Mouse (Mus musculus): ENCODE measurements at regions not wholly inside any gene's neighbourhood (a gene's known extent, or its start where the extent isn't known, plus 50 kb on each side); places are given as distances from the start of the nearest gene placed in this dataset.
"Not testable (repeated sequence)": the region's sequence is repeated elsewhere in the genome, so short reads cannot be mapped to it uniquely, and the experiment has no call there.

DNA sequence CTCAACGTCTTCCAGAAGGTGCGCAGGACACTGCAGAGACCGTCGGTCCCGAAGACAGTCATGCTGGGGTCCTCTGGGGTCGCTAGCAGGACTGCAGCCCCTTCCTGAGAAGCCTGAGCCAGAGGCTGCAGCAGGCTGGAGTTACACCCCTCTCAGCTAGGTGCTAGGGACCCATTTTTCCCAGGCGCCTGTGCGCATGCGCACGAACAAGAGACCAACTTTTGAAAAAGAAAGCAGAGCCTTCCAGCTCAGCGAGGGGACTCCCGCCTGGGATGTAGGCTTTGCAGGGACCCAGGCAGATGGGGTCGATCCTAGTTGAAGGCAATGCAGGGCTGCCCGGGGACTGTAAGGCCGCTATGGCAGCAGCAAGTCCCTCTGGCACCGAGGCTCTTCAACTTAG lies 104.7 kb upstream of the Atg7 start:
- peak; percentile 21 for DNase-seq

DNA sequence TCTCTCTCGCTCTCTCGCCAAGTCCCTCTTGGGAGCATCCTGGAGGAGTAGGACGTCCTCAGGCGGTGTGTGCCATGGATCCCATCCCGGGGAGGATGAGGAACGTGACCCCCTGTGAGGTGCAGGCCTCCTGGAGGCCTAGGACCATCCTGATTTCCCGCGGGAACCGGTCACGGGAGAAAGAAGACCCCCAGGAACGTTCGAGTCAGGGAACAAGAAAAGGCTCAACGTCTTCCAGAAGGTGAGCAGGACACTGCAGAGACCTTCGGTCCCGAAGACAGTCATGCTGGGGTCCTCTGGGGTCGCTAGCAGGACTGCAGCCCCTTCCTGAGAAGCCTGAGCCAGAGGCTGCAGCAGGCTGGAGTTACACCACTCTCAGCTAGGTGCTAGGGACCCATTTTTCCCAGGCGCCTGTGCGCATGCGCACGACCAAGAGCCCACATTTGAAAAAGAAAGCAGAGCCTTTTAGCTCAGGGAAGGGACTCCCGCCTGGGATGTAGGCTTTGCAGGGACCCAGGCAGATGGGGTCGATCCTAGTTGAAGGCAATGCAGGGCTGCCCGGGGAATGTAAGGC lies 92.7 kb upstream of the Atg7 start:
- DNase-seq = peak; percentile 20

DNA sequence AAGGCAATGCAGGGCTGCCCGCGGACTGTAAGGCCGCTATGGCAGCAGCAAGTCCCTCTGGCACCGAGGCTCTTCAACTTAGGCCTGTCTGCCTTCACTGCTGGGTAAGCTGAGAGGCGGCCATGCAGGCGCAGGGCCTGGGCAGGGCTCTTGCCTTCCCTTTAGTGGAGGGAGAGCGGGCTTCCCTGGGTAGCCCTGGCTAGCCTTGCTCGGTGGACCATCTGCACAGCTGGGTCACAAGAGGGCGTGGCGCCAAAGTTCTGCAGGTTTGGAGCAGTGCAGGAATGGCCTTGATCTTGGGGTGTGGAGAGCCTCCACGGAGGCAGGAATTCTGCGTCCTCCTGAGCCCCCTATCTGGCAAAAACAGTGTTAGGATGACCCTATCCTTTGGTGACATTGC lies 89.8 kb upstream of the Atg7 start:
- not testable (repeated sequence) for DNase-seq

- DNase-seq = not testable (repeated sequence)
Observed at GRCm38 (mm10) chr6:114555186-114555585, 87.7 kb upstream of the Atg7 start.

- peak; percentile 68 for DNase-seq
Observed at GRCm38 (mm10) chr6:114577319-114577718, 65.6 kb upstream of the Atg7 start.

Measured in thymus, postnatal 4 days (tissue).